Comparison of ENCODE assay signal across 8 mouse cellular contexts in genomic region chr1:45825140-45825539, GRCm38 (mm10). TPM values are rescaled to one million over a fixed set of nuclear protein-coding genes. Genes with fewer than 3 reads are reported as not detected.
DNase-seq lines count a peak whose midpoint lies in the region; ATAC-seq lines count a peak whose summit lies in the region.

No protein-coding gene starts in this region.

- WGBS in heart, embryonic 10.5 days: 47% methylated on average over 5 of the region's 5 CpGs

- peak; percentile 76 for ATAC-seq in inflammation-experienced regulatory T-cells, adult 6 months
- ATAC-seq in megakaryocyte, adult 5-6 weeks (ENCODE audit: poor library complexity, severe bottlenecking): peak; percentile 85

- no peak overlapping the region for H3K27ac ChIP-seq in heart, embryonic 10.5 days

- H3K4me1 ChIP-seq in heart, embryonic 10.5 days: no peaks in the 10 kb centered on the region

- no peaks in the 10 kb centered on the region for H3K9me3 ChIP-seq in heart, embryonic 10.5 days

- peaks cover 45% of the 10 kb centered on the region for H3K36me3 ChIP-seq in heart, embryonic 10.5 days

- DNase-seq in heart, adult 11 months: peak; percentile 94
- DNase-seq in heart, embryonic 10.5 days (ENCODE audit: low spot score): no peak
- peak; percentile 63 to 78 for DNase-seq in cerebellum, postnatal 25 days
- DNase-seq in frontal cortex, postnatal 36 days (ENCODE audit: low spot score in 2 of 2): peak; percentile 47 to 77
- peak; percentile 29 to 41 for DNase-seq in left cerebral cortex, adult 8-10 months (ENCODE audit: low spot score in 2 of 2)
- peak; percentile 43 for DNase-seq in right cerebral cortex, postnatal 36 days (ENCODE audit: low spot score in 2 of 2)

- no peak overlapping the region for H3K4me3 ChIP-seq in heart, embryonic 10.5 days

- no peaks in the 10 kb centered on the region for H3K27me3 ChIP-seq in heart, embryonic 10.5 days (ENCODE audit: insufficient read depth, poor library complexity, severe bottlenecking)

RNA-seq across cellular contexts. Expression of gene Wdr75, which starts 30.2 kb away (rescaled TPM):
- polyA plus RNA-seq in heart, embryonic 10.5 days (2016; fragmentation: Nextera tagmentation; extraction: Ambion mirVana): 49.0 and 65.8 TPM in 2 replicates
- polyA plus RNA-seq in inflammation-experienced regulatory T-cells, adult 6 months (2017; shearing (Covaris generic)): 10 to 100 TPM; 30.5 to 61.8 (median 56.9) TPM
- total RNA-seq in left cerebral cortex, adult 8-10 months (2022): 10 to 100 TPM; 35.8 to 48.9 (median 42.1) TPM
- 35.8 and 39.9 TPM in 2 replicates for total RNA-seq in megakaryocyte, adult 5-6 weeks (2015)
- total RNA-seq in megakaryocyte, adult 5-6 weeks (2017): 17.0 and 27.2 TPM in 2 replicates
